Mouse (Mus musculus) adipose tissue, adult 10 weeks (tissue): Measurements from ENCODE around the gene Igtp. TPM values are rescaled to one million over a fixed set of nuclear protein-coding genes. Genes with fewer than 3 reads are reported as not detected.

Experiments used
- polyA plus RNA-seq: library from polyadenylated mRNA; stranded (reverse); fragments of 350-450 nt; fragmentation: Illumina TruSeq; extraction: RNeasy Lipid Tissue Mini Kit (QIAGEN cat#74804); gene quantifications from one replicate; pipeline ENCODE4 v1.2.3, GENCODE M21; 2014; ENCODE audit warnings: low read depth, low replicate concordance

Gene Igtp
- 20.9 TPM for polyA plus RNA-seq

DNA sequence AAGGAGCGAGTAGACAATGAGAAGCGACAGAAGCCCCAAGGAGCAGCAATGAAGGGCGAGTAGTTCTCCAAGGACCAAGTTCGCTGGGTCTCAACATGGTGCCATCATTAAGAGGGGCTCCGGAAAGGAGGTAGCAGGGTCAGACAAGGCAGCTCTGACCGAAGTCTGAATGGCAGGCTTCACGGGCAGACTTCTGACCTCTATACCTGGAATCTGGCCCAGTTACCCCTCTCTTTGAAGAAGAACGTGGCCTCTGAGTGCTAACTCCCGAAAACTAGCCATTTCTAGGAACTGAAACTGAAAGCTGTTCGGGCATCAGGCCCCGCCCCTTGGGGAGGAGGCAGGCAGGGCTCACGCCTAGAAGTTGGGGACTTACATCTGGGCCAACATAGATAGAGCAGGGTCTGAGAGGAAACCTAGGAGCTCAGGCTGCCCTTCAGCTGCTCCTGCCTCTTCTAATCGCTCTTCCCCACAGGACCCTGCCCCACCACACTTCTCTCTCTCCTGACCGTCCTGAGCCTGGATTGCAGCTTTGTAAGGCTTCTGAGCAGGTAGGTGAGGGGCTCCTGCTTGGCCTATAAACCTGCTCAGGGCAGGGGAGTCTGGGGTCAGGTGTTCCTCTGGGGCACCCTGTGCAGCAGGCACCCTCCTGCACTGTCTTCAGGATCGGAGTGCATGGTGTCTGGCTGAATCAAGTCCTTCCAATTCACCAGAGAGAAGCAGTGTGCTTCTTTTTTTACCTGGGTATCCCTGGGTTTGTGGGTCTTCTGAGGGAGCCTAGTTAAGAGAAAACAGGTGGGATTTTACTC, at the start of gene Igtp, which contains the start of gene Irgm2:
Gene Igtp, plus strand, starts transcription at position 328 of the 809 bp plus-strand sequence.
Gene Irgm2, plus strand, starts transcription at position 390 of the 809 bp plus-strand sequence.

GRCm38 (mm10) chr11:58168167-58168915, 31.0 kb upstream of the Igtp start, which contains the start of gene Gemin5:
Gene Gemin5 (minus strand): TSS chr11:58168539.

DNA sequence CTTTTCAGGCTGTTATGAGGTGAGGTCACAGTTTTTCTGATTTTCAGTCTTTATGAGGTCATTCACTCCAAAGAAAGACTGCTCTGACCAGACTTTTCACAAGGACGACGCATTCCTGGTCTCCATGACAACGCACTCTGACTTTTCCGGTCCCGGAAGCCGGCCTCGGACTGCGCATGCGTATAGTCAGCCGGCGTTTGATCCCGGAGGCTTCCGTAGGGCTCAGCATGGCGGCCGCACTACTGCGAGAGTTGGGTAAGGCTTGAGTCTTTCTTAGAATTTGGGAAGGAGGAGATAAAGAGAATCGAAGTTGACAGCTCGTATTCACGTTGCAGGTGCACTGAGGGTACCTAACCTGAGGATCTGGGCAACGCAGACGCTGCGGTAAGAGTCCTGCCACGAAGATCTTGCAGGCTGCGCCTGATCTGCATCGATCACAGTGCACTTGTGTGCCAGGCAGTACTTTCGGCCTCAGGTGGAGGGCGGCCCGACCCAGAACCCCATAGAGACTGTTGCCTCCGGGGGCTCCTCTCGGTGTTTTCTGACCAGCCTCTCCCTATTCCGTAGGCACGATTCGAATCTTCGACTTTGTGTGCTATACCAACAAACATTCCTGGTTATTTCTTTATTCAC, 27.8 kb upstream of the Igtp start, which contains the start of gene Mrpl22:
Gene Mrpl22, plus strand, starts transcription at position 203 of the 633 bp plus-strand sequence.

Other genes with a start within 250 kb of the Igtp start
- 63.7 TPM for gene Larp1, start 190.5 kb upstream of the Igtp start, polyA plus RNA-seq
- not detected for gene Gm12248, start 106.4 kb upstream of the Igtp start, polyA plus RNA-seq
- gene Cnot8, start 95.4 kb upstream of the Igtp start, polyA plus RNA-seq, result 42.1 TPM
- gene Gemin5, start 31.0 kb upstream of the Igtp start, polyA plus RNA-seq, result 8.7 TPM
- gene Mrpl22, start 27.9 kb upstream of the Igtp start, polyA plus RNA-seq, result 37.3 TPM
- 16.4 TPM for gene Irgm2, start 62 bp downstream of the Igtp start, polyA plus RNA-seq
- 1.3 TPM for gene 4930438A08Rik, start 75.2 kb downstream of the Igtp start, polyA plus RNA-seq
- gene Zfp692, start 107.5 kb downstream of the Igtp start, polyA plus RNA-seq, result 29.2 TPM
- 53.2 TPM for gene Zfp672, start 130.8 kb downstream of the Igtp start, polyA plus RNA-seq
- gene Sh3bp5l, start 131.2 kb downstream of the Igtp start, polyA plus RNA-seq, result 42.4 TPM
- gene Lypd8, start 179.5 kb downstream of the Igtp start, polyA plus RNA-seq, result 2,095 TPM
- gene 1810065E05Rik, start 221.6 kb downstream of the Igtp start, polyA plus RNA-seq, result not detected
- not detected for gene Gm12253, start 233.0 kb downstream of the Igtp start, polyA plus RNA-seq